Mouse (Mus musculus): ENCODE data around the gene Notch1. TPM values are rescaled to one million over a fixed set of nuclear protein-coding genes. Genes with fewer than 3 reads are reported as not detected.

Gene Notch1
- polyA plus RNA-seq, 1 experiment from 2014 or later = 29.9 TPM

- H3K9me3 ChIP-seq (ENCODE audit: control insufficient read depth, low read length) = no peaks in the 10 kb centered on the region
- H3K27ac ChIP-seq (replicated peaks; ENCODE audit: low read depth, low read length) = no peak overlapping the region; the same call in 1 of the 2 replicates
- 67% methylated on average over 3 of the region's 3 CpGs for WGBS
- no peak overlapping the region for H3K4me3 ChIP-seq (ENCODE audit: low read depth, low read length)
- no peak for DNase-seq (ENCODE audit: low spot score)
- no peaks in the 10 kb centered on the region for H3K36me3 ChIP-seq (ENCODE audit: control insufficient read depth, insufficient read depth, low read length)
- no peak for ATAC-seq (ENCODE audit: low read depth)
- no peak overlapping the region for H3K4me2 ChIP-seq (ENCODE audit: low read depth, low read length)
- no peak overlapping the region for H3K9ac ChIP-seq (ENCODE audit: low read depth, low read length)
- no peaks in the 10 kb centered on the region for H3K27me3 ChIP-seq (replicated peaks; ENCODE audit: control insufficient read depth, insufficient read depth, low read length)
- peaks cover 8% of the 10 kb centered on the region for H3K4me1 ChIP-seq (ENCODE audit: control insufficient read depth, insufficient read depth, low read length)
Measured at GRCm38 (mm10) chr2:26550777-26551176, 34.3 kb upstream of the Notch1 start.

- Histone ChIP-seq H3K4me1 (ENCODE audit: control insufficient read depth, insufficient read depth, low read length) (peaks cover 8% of the 10 kb centered on the region), H3K27ac (replicated peaks; ENCODE audit: low read depth, low read length) (no peak overlapping the region), H3K27me3 (replicated peaks; ENCODE audit: control insufficient read depth, insufficient read depth, low read length) (no peaks in the 10 kb centered on the region), H3K4me2 (ENCODE audit: low read depth, low read length) (no peak overlapping the region), H3K36me3 (ENCODE audit: control insufficient read depth, insufficient read depth, low read length) (no peaks in the 10 kb centered on the region), H3K9me3 (ENCODE audit: control insufficient read depth, low read length) (no peaks in the 10 kb centered on the region), H3K9ac (ENCODE audit: low read depth, low read length) (no peak overlapping the region), H3K4me3 (ENCODE audit: low read depth, low read length) (no peak overlapping the region)
- WGBS = 55% methylated on average over 3 of the region's 3 CpGs
- ATAC-seq (ENCODE audit: low read depth) (no peak), DNase-seq (ENCODE audit: low spot score) (no peak)
Measured at GRCm38 (mm10) chr2:26550205-26550604, 33.7 kb upstream of the Notch1 start.

GRCm38 (mm10) chr2:26549801-26550200, 33.3 kb upstream of the Notch1 start:
- no peak overlapping the region for H3K4me2 ChIP-seq (ENCODE audit: low read depth, low read length)
- H3K9me3 ChIP-seq (ENCODE audit: control insufficient read depth, low read length) = no peaks in the 10 kb centered on the region
- no peaks in the 10 kb centered on the region for H3K27me3 ChIP-seq (replicated peaks; ENCODE audit: control insufficient read depth, insufficient read depth, low read length)
- H3K9ac ChIP-seq (ENCODE audit: low read depth, low read length) = no peak overlapping the region
- peaks cover 8% of the 10 kb centered on the region for H3K4me1 ChIP-seq (ENCODE audit: control insufficient read depth, insufficient read depth, low read length)
- ATAC-seq (ENCODE audit: low read depth) (no peak), DNase-seq (ENCODE audit: low spot score) (no peak)
- no peak overlapping the region for H3K4me3 ChIP-seq (ENCODE audit: low read depth, low read length)
- no peaks in the 10 kb centered on the region for H3K36me3 ChIP-seq (ENCODE audit: control insufficient read depth, insufficient read depth, low read length)
- no peak overlapping the region for H3K27ac ChIP-seq (replicated peaks; ENCODE audit: low read depth, low read length)
- 69% methylated on average over 10 of the region's 10 CpGs for WGBS

GRCm38 (mm10) chr2:26547481-26547880, 31.0 kb upstream of the Notch1 start:
- ATAC-seq (ENCODE audit: low read depth) (peak; percentile 76), DNase-seq (ENCODE audit: low spot score) (peak; percentile 62)
- Histone ChIP-seq H3K27ac (replicated peaks; ENCODE audit: low read depth, low read length) (peak overlapping the region; percentile 19), H3K4me3 (ENCODE audit: low read depth, low read length) (no peak overlapping the region), H3K4me1 (ENCODE audit: control insufficient read depth, insufficient read depth, low read length) (peaks cover 11% of the 10 kb centered on the region), H3K9ac (ENCODE audit: low read depth, low read length) (no peak overlapping the region), H3K27me3 (replicated peaks; ENCODE audit: control insufficient read depth, insufficient read depth, low read length) (no peaks in the 10 kb centered on the region), H3K4me2 (ENCODE audit: low read depth, low read length) (no peak overlapping the region), H3K9me3 (ENCODE audit: control insufficient read depth, low read length) (no peaks in the 10 kb centered on the region), H3K36me3 (ENCODE audit: control insufficient read depth, insufficient read depth, low read length) (no peaks in the 10 kb centered on the region)
- 10% methylated on average over 2 of the region's 2 CpGs for WGBS

- H3K4me1 ChIP-seq (ENCODE audit: control insufficient read depth, insufficient read depth, low read length) = peaks cover 9% of the 10 kb centered on the region
- no peaks in the 10 kb centered on the region for H3K27me3 ChIP-seq (replicated peaks; ENCODE audit: control insufficient read depth, insufficient read depth, low read length)
- 82% methylated on average over 3 of the region's 3 CpGs for WGBS
- no peak for DNase-seq (ENCODE audit: low spot score)
- ATAC-seq (ENCODE audit: low read depth) = no peak
- no peak overlapping the region for H3K27ac ChIP-seq (replicated peaks; ENCODE audit: low read depth, low read length)
- H3K9me3 ChIP-seq (ENCODE audit: control insufficient read depth, low read length) = no peaks in the 10 kb centered on the region
- no peak overlapping the region for H3K4me2 ChIP-seq (ENCODE audit: low read depth, low read length)
- no peak overlapping the region for H3K4me3 ChIP-seq (ENCODE audit: low read depth, low read length)
- no peak overlapping the region for H3K9ac ChIP-seq (ENCODE audit: low read depth, low read length)
- H3K36me3 ChIP-seq (ENCODE audit: control insufficient read depth, insufficient read depth, low read length) = no peaks in the 10 kb centered on the region
Measured at GRCm38 (mm10) chr2:26544265-26544664, 27.8 kb upstream of the Notch1 start.

- no peak overlapping the region for H3K27ac ChIP-seq (replicated peaks; ENCODE audit: low read depth, low read length)
- 81% methylated on average over 8 of the region's 8 CpGs for WGBS
- no peaks in the 10 kb centered on the region for H3K9me3 ChIP-seq (ENCODE audit: control insufficient read depth, low read length)
- no peak overlapping the region for H3K9ac ChIP-seq (ENCODE audit: low read depth, low read length)
- peaks cover 9% of the 10 kb centered on the region for H3K4me1 ChIP-seq (ENCODE audit: control insufficient read depth, insufficient read depth, low read length)
- no peak overlapping the region for H3K4me3 ChIP-seq (ENCODE audit: low read depth, low read length)
- no peak for DNase-seq (ENCODE audit: low spot score)
- no peak overlapping the region for H3K4me2 ChIP-seq (ENCODE audit: low read depth, low read length)
- no peak for ATAC-seq (ENCODE audit: low read depth)
- H3K27me3 ChIP-seq (replicated peaks; ENCODE audit: control insufficient read depth, insufficient read depth, low read length) = no peaks in the 10 kb centered on the region
- no peaks in the 10 kb centered on the region for H3K36me3 ChIP-seq (ENCODE audit: control insufficient read depth, insufficient read depth, low read length)
Measured at GRCm38 (mm10) chr2:26543768-26544167, 27.3 kb upstream of the Notch1 start.

- ATAC-seq (ENCODE audit: low read depth) = no peak
- no peak overlapping the region for H3K9ac ChIP-seq (ENCODE audit: low read depth, low read length)
- H3K27ac ChIP-seq (replicated peaks; ENCODE audit: low read depth, low read length) = no peak overlapping the region
- no peak for DNase-seq (ENCODE audit: low spot score)
- H3K36me3 ChIP-seq (ENCODE audit: control insufficient read depth, insufficient read depth, low read length) = no peaks in the 10 kb centered on the region
- 55% methylated on average over 4 of the region's 4 CpGs for WGBS
- H3K9me3 ChIP-seq (ENCODE audit: control insufficient read depth, low read length) = no peaks in the 10 kb centered on the region
- H3K4me2 ChIP-seq (ENCODE audit: low read depth, low read length) = no peak overlapping the region
- no peaks in the 10 kb centered on the region for H3K27me3 ChIP-seq (replicated peaks; ENCODE audit: control insufficient read depth, insufficient read depth, low read length)
- no peak overlapping the region for H3K4me3 ChIP-seq (ENCODE audit: low read depth, low read length)
- peaks cover 9% of the 10 kb centered on the region for H3K4me1 ChIP-seq (ENCODE audit: control insufficient read depth, insufficient read depth, low read length)
Measured at GRCm38 (mm10) chr2:26543155-26543554, 26.7 kb upstream of the Notch1 start.

GRCm38 (mm10) chr2:26541258-26541910, 24.9 kb upstream of the Notch1 start:
- Histone ChIP-seq H3K27me3 (replicated peaks; ENCODE audit: control insufficient read depth, insufficient read depth, low read length) (no peaks in the 10 kb centered on the region), H3K4me2 (ENCODE audit: low read depth, low read length) (no peak overlapping the region), H3K4me3 (ENCODE audit: low read depth, low read length) (no peak overlapping the region), H3K27ac (replicated peaks; ENCODE audit: low read depth, low read length) (peak overlapping the region; percentile 54; the same call in 1 of the 2 replicates), H3K4me1 (ENCODE audit: control insufficient read depth, insufficient read depth, low read length) (peaks cover 9% of the 10 kb centered on the region), H3K9ac (ENCODE audit: low read depth, low read length) (no peak overlapping the region), H3K36me3 (ENCODE audit: control insufficient read depth, insufficient read depth, low read length) (no peaks in the 10 kb centered on the region), H3K9me3 (ENCODE audit: control insufficient read depth, low read length) (no peaks in the 10 kb centered on the region)
- WGBS = 21% methylated on average over 8 of the region's 9 CpGs
- peak; percentile 79 for ATAC-seq (ENCODE audit: low read depth)
- DNase-seq (ENCODE audit: low spot score) = peak; percentile 71

GRCm38 (mm10) chr2:26540721-26541120, 24.3 kb upstream of the Notch1 start:
- DNase-seq (ENCODE audit: low spot score) (no peak), ATAC-seq (ENCODE audit: low read depth) (no peak)
- WGBS = 29% methylated on average over 7 of the region's 7 CpGs
- no peaks in the 10 kb centered on the region for H3K27me3 ChIP-seq (replicated peaks; ENCODE audit: control insufficient read depth, insufficient read depth, low read length)
- no peaks in the 10 kb centered on the region for H3K36me3 ChIP-seq (ENCODE audit: control insufficient read depth, insufficient read depth, low read length)
- peak overlapping the region; percentile 54 for H3K27ac ChIP-seq (replicated peaks; ENCODE audit: low read depth, low read length)
- H3K9me3 ChIP-seq (ENCODE audit: control insufficient read depth, low read length) = no peaks in the 10 kb centered on the region
- peaks cover 9% of the 10 kb centered on the region for H3K4me1 ChIP-seq (ENCODE audit: control insufficient read depth, insufficient read depth, low read length)
- no peak overlapping the region for H3K9ac ChIP-seq (ENCODE audit: low read depth, low read length)
- no peak overlapping the region for H3K4me3 ChIP-seq (ENCODE audit: low read depth, low read length)
- H3K4me2 ChIP-seq (ENCODE audit: low read depth, low read length) = no peak overlapping the region
